Mouse (Mus musculus) hindbrain, postnatal 0 days (tissue): ENCODE results near the gene Hspg2. TPM values are rescaled to one million over a fixed set of nuclear protein-coding genes. Genes with fewer than 3 reads are reported as not detected.

Experiments
- ATAC-seq: fragments of 200-750 bp; cut with Nextera tagmentation; 2 replicates; pipeline ENCODE4 v1.8.0; 2017; ENCODE audit warnings: mild to moderate bottlenecking, moderate TSS enrichment, moderate library complexity
- DNase-seq: peaks from one replicate; pipeline ENCODE4 v3.0.0-alpha.2; 2015; ENCODE audit warnings: low spot score
- H3K27ac ChIP-seq: fragments of 300-500 bp; sonication (generic); 2 replicates; pipeline ENCODE4 v1.5.1; 2014; ENCODE audit warnings: mild to moderate bottlenecking
- H3K27me3 ChIP-seq: fragments of 300-500 bp; sonication (generic); 2 replicates; pipeline ENCODE4 v1.6.1; 2014; ENCODE audit warnings: low read length, mixed read lengths; ENCODE audit not compliant: insufficient read depth
- H3K36me3 ChIP-seq: fragments of 300-500 bp; sonication (generic); 2 replicates; pipeline ENCODE4 v1.6.1; 2014; ENCODE audit warnings: low read length, mixed read lengths; ENCODE audit not compliant: insufficient read depth
- H3K4me1 ChIP-seq: fragments of 300-500 bp; sonication (generic); 2 replicates; pipeline ENCODE4 v1.6.1; 2014; ENCODE audit warnings: antibody characterized with exemption, low read length, mixed read lengths; ENCODE audit not compliant: insufficient read depth
- H3K4me2 ChIP-seq: fragments of 300-500 bp; sonication (generic); 2 replicates; pipeline ENCODE4 v1.6.1; 2014; ENCODE audit warnings: low read depth, mild to moderate bottlenecking, low read length, moderate library complexity, mixed read lengths
- H3K4me3 ChIP-seq: fragments of 300-500 bp; sonication (generic); 2 replicates; pipeline ENCODE4 v1.5.1; 2014; ENCODE audit warnings: low read length
- H3K9ac ChIP-seq: fragments of 300-500 bp; sonication (generic); replicated peaks from 2 replicates; pipeline ENCODE4 v1.6.1; 2014; ENCODE audit warnings: mild to moderate bottlenecking, low read length, moderate library complexity, mixed read lengths
- H3K9me3 ChIP-seq: fragments of 300-500 bp; sonication (generic); 2 replicates; pipeline ENCODE4 v1.6.1; 2016; ENCODE audit warnings: low read length, mixed read lengths
- CTCF ChIP-seq: IDR thresholded peaks from 2 replicates; pipeline ENCODE4 v1.5.1; 2016; ENCODE audit warnings: antibody characterized with exemption, control low read depth, low read depth
- WGBS: fragments of 180-500 bp; shearing (Covaris S2); extraction: QIAGEN DNeasy Blood & Tissue Kit; methylation state at CpG from one replicate; pipeline ENCODE4 v1.1.7; 2014; 5-methylcytosine and 5-hydroxymethylcytosine counted together
- polyA plus RNA-seq: library from polyadenylated mRNA; unstranded; fragments of >200 nt; fragmentation: Nextera tagmentation; extraction: Ambion mirVana; gene quantifications from 2 replicates; pipeline ENCODE4 v1.2.1, GENCODE M21; 2015
- total RNA-seq: library from RNA; depleted of rRNA; stranded (reverse); fragments of >200 nt; gene quantifications from 2 replicates; pipeline ENCODE4 v1.2.3, GENCODE M21; 2014

The Hspg2 gene
- total and polyA plus RNA-seq, 2 experiments from 2014 or later, result 3.7 to 37.8 TPM

- Histone ChIP-seq H3K4me1 (no peaks in the 10 kb centered on the region), H3K4me3 (no peak overlapping the region), H3K9me3 (no peaks in the 10 kb centered on the region), H3K36me3 (no peaks in the 10 kb centered on the region), H3K27ac (no peak overlapping the region), H3K27me3 (no peaks in the 10 kb centered on the region), H3K4me2 (no peak overlapping the region), H3K9ac (no peak overlapping the region)
- 60% methylated on average over 14 of the region's 14 CpGs for WGBS
- TF ChIP-seq CTCF, result no peak
- no peak for DNase-seq
- ATAC-seq, result no peak
Measured at GRCm38 (mm10) chr4:137460676-137461075, 7.9 kb upstream of the Hspg2 start.

GRCm38 (mm10) chr4:137461217-137461616 lies 7.4 kb upstream of the Hspg2 start:
- no peak overlapping the region for H3K27ac ChIP-seq

GRCm38 (mm10) chr4:137461981-137462690 lies 6.4 kb upstream of the Hspg2 start:
- ATAC-seq, result no peak
- DNase-seq, result no peak
- WGBS, result 87% methylated on average over 16 of the region's 16 CpGs
- no peaks in the 10 kb centered on the region for H3K36me3 ChIP-seq
- no peak overlapping the region for H3K4me3 ChIP-seq
- H3K4me2 ChIP-seq, result no peak overlapping the region
- TF ChIP-seq CTCF, result no peak
- no peaks in the 10 kb centered on the region for H3K27me3 ChIP-seq
- no peaks in the 10 kb centered on the region for H3K9me3 ChIP-seq
- H3K27ac ChIP-seq, result no peak overlapping the region
- no peak overlapping the region for H3K9ac ChIP-seq
- H3K4me1 ChIP-seq, result no peaks in the 10 kb centered on the region

More at GRCm38 (mm10) chr4:137461217-137461616, 7.4 kb upstream of the Hspg2 start:
- H3K4me3 ChIP-seq, result no peak overlapping the region
- DNase-seq (no peak), ATAC-seq (no peak)
- no peaks in the 10 kb centered on the region for H3K9me3 ChIP-seq
- WGBS, result 79% methylated on average over 4 of the region's 4 CpGs
- no peaks in the 10 kb centered on the region for H3K27me3 ChIP-seq
- H3K9ac ChIP-seq, result no peak overlapping the region
- no peak overlapping the region for H3K4me2 ChIP-seq
- H3K4me1 ChIP-seq, result no peaks in the 10 kb centered on the region
- no peaks in the 10 kb centered on the region for H3K36me3 ChIP-seq
- TF ChIP-seq CTCF, result no peak

GRCm38 (mm10) chr4:137465125-137465787 lies 3.3 kb upstream of the Hspg2 start:
- H3K4me2 ChIP-seq, result no peak overlapping the region
- 55% methylated on average over 13 of the region's 13 CpGs for WGBS
- H3K9me3 ChIP-seq, result no peaks in the 10 kb centered on the region
- no peaks in the 10 kb centered on the region for H3K36me3 ChIP-seq
- DNase-seq (no peak), ATAC-seq (no peak)
- no peak overlapping the region for H3K9ac ChIP-seq
- no peaks in the 10 kb centered on the region for H3K27me3 ChIP-seq
- H3K4me1 ChIP-seq, result peaks cover 10% of the 10 kb centered on the region
- H3K27ac ChIP-seq, result no peak overlapping the region; the same call in 1 of the 2 replicates
- H3K4me3 ChIP-seq, result no peak overlapping the region
- TF ChIP-seq CTCF, result no peak

GRCm38 (mm10) chr4:137466991-137467390 lies 1.6 kb upstream of the Hspg2 start:
- H3K27ac ChIP-seq, result no peak overlapping the region
- H3K27me3 ChIP-seq, result no peaks in the 10 kb centered on the region

GRCm38 (mm10) chr4:137467525-137467924 lies 1.0 kb upstream of the Hspg2 start:
- ATAC-seq (no peak), DNase-seq (no peak)
- H3K4me1 ChIP-seq, result peaks cover 10% of the 10 kb centered on the region
- no peaks in the 10 kb centered on the region for H3K27me3 ChIP-seq
- H3K4me3 ChIP-seq, result no peak overlapping the region
- no peak overlapping the region for H3K9ac ChIP-seq
- H3K36me3 ChIP-seq, result no peaks in the 10 kb centered on the region
- TF ChIP-seq CTCF, result no peak
- no peak overlapping the region; the same call in 1 of the 2 replicates for H3K27ac ChIP-seq
- WGBS, result 80% methylated on average over 2 of the region's 2 CpGs
- H3K9me3 ChIP-seq, result no peaks in the 10 kb centered on the region
- H3K4me2 ChIP-seq, result no peak overlapping the region

More at GRCm38 (mm10) chr4:137466991-137467390, 1.6 kb upstream of the Hspg2 start:
- Histone ChIP-seq H3K4me2 (no peak overlapping the region), H3K4me3 (no peak overlapping the region), H3K9ac (no peak overlapping the region), H3K9me3 (no peaks in the 10 kb centered on the region), H3K36me3 (no peaks in the 10 kb centered on the region), H3K4me1 (peaks cover 10% of the 10 kb centered on the region)
- TF ChIP-seq CTCF, result no peak
- no peak for DNase-seq
- no peak for ATAC-seq
- 62% methylated on average over 4 of the region's 4 CpGs for WGBS
